Mouse (Mus musculus) embryo, embryonic 11.5 days (tissue): Measurements from ENCODE around the gene Klf7.
A peak's percentile ranks its signal among the peaks of the same experiment; 100 is the strongest.

ENCODE experiments used
- DNase-seq: peaks from one replicate; pipeline ENCODE4 v3.0.0-alpha.2; 2012; ENCODE audit warnings: low read depth, low spot score

Gene Klf7

DNA sequence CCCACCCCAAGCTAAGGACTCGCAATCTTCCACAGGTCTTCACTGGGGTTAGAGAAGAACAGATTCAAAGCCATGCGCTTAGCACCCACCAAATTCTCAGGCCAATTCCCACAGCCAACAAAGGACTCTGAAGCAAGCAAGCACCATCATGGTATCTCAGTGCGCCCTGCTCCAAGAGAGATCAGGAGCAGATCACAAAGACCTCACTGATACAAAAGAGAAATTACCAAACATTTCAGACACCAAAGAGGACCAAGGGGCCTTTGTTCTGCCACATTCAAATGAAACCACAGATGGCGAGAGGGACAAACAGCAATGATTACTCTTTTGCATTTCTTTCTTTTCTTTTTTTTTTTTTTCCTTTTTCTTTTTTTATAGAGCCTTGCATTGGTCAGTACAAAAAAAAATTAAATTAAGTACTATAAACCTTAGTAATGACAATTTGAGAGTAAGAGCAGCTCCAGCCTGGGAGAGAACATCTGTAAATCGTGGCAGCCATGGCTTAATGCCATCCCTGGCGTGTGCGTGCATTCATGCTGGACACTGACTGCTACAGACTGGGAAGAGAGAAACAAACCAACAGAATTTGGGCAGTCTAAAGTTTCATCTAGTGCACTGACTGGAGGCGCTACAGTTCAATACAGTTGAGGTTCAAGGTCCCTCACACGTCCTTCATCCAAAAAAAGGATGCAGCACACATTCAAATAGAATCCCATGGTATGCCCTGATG lies 89.4 kb downstream of the Klf7 start:
- DNase-seq, result no peak

DNA sequence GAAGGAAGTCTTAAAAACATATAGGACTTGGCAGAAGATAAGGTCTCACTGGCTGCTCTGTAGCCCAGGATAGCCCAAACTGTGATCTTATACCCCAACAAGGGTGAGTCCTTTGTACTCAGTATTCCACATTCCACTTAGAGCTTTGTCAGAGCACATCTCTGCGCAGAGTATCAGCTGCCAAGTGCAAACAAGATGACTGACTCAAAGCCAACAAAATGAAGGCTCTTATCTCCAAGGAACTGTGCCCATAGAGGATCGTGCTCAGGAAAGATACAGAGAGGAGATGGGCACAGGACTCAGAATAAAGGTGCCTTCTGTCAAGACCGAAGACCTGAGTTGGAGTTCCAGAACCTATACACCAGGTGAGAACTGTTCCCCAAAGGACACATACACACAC lies 100.1 kb downstream of the Klf7 start:
- DNase-seq, result no peak

DNA sequence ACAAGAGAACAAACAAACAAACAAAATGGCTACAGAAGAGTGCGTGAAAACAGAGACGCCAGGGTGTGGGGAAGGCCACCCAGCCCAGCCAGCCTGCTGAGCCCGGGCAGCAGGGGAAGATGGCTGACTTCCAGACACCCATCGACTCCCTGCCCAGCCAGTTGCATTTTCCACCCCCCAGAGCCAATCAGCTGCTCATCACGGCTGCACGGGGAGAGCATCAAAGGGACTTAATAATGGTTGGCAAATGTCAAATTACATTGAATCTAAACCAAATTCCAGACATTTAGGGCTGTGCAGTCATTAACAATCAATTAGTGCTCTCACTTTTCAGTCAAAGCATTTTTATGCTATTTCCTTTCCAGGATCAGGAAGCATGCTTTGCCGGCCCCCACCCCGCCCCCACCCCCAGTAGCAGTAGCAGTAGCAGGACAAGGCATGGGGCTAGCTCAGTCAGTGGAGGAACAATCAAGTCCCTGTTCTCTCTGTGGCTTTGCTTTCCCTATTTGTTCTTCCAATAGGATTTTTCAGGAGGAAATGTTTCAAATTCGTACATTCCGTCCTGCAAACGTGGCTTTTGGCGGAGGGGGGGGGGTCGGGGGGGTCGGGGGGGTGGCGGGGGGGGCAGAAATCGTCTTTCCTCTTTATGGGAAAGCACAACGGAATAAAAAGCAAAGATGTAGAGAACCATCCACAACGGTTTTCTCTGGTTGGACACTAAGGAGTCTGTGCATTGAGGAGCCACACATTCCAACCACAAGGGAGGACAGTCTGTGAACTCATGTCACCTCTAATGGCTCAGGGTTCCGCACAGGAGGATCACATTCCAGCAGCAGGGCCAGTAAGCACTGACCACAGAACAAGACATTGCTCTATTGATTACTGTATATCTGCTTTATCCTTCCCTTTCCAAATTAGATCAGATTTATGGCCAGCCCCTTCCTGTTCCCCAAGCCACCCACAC lies 101.1 kb downstream of the Klf7 start:
- no peak for DNase-seq

DNA sequence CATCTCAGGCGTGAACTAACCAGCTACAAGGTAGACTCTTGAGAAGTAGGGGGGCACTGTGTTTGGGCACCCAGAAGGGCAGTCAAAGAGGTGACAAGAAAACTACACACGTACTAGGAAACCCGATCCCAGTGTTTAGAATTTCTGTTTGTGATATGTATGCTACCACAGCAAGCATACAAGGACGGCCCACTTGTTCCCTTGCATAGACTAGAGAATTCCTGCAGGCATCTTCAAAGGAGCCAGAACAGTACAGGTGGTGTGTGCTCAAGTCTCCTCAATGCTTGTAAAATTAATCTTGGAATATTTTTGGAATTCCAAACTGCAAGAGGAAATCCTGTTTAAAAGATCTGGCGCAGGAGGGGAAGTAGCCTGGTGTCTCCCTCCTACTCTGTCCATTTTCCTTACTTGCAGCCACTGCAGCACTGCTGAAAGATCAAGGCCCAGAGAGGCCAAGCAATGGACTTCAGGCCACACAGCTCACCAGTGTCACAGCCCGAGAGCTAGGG lies 102.9 kb downstream of the Klf7 start:
- DNase-seq, result no peak

DNA sequence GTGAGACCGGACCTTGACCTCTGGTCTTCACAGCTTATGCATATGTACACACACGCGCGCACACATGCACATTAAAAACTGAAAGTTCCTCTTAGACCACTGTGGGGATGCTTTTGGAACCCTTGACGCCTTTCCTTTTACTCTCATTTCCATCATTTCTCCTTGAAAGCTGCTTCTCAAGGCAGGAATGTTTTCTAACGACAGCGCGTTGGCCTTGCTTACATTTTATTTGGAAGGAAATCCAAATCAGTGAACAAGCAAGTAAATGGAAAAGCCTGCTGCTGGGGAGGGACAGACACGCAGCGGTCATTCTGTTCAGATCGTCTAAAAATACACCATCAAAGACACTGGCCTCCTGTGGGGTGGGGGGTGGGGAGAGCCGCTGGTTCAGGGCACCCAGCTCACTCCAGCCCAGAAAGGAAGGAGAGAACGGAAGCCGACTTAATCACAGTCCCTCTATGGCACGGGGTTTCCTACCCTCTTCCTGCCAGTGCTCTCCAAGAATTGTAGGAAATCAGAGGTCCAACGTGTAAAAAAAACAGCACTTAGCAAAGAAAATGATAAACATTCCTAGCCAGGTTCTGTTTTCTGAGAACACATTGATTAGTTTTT lies 103.5 kb downstream of the Klf7 start:
- DNase-seq, result no peak

DNA sequence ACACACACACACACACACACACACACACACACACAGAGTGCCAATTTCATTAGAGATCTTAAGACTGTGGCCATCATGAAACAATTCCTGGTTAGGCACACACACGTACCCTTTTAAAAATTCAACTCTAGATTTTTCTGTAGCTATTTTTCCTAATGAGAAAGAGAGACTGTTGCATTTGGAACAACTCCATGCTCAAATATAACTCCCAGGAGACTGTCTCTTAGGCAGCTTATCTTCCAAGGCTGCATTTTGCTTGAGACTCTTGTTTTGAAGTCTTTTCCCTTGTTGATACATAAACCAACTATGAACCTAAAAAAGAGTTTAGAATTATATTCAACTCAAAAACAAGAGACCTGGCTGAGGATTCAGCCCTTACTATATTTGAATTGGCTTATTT lies 108.0 kb downstream of the Klf7 start:
- no peak for DNase-seq

DNA sequence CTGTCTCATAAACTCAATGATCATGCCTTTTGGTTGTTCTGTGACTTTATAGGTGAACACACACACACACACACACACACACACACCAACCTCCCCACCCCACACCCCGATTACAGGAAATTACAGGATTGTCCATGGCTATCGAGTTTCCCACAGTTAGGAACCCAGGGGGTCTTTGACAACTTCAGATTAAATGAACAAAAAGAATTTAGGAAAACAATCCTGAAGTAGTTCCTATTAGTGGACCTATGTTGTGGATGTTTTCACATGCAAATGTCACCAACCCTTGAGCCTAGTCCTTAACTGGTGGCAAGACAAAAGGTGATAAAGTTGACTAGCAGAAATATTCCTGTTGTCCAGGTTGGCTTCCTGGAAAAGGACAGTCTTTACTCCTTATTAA lies 113.1 kb downstream of the Klf7 start:
- no peak for DNase-seq

DNA sequence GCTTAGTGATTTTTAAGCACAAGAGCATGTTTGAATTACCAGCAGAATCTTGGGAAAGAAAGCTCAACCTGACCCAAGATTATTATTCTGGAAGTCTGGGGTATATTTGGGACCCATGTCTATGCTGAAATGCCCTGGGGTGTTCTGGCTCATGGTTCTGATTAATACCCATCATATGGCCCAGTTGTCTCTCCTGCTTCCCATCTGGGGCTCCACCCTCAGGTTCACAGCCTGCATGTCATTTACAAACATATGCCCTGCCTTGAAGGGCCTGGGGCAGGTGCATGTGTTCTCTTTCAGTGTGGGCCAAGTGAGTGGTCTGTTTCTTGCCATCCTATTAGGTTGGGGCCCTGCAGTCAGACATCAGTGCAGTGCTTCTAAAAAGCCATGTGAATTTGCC lies 114.1 kb downstream of the Klf7 start:
- DNase-seq, result no peak

DNA sequence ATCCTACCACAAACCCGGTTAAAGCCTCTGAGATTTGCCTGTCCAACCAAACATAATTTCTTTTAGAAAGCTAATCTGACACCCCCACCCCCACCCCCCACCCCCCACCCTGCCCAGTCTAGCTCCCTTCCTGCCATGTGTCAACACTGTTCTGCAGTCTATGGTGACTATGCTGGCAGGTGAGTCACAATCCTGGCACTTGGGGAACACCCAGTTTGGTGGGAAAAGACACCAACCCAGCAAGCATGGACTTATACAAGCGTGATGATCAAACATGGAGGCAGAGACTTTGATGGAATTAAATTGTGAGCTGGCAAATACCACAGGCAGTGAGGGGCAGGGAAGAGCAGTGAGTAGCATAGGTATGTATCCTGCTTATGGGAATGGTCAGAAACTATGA lies 116.9 kb downstream of the Klf7 start:
- no peak for DNase-seq

DNA sequence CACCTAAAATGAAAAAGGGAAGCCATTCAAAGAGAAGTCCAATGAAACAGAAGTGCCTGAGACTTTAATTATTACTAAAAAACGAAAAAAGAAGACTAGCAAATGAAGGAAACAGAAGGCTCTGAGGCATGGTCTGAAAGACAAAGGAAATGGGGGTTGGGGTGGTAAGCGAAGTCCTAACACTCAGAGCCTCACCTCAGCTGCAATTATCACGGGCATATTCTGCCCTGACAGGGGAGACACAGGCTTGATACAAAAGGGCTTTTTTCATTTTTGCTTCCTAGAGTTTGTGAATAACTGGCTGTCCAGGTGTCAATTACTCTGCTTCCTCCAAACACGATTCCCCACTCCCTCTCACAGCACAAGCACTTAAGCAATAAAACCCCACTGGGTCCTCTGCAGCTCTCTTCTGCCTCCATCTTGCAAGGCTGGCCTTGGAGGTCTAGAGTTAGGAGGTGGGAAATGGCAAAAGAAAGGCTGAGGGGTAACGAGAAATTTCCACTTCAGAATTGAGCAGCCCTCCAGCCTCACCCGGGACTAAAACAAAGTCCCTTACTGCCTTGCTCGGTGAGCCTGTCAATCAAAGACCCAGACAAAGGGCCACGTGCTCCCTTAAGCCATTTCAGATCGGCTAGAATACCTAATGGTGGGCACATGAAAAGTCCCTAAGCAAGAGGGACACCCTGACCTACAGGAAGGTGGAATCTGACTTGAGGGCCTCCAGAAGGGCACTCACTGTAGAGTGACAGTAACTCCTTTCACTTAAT lies 118.4 kb downstream of the Klf7 start:
- no peak for DNase-seq

DNA sequence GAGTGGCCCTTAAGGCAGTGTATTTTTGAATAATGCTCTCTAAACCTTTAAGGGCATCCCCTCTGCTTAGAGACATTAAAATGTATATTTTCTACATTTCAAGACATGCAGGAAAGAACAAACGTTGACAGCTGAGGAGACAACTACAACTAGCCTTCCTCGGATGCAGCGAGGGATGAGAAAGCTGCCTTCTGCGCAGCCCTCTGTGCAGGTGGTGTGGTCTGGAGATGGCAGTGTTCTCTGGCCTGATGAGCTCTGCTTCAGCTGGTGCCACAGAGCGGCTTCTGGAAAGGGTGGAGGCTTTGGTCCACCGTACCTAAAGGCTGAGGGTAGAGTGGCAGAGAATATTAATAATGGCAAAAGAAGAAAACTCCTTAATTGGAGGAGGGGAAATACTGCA lies 120.0 kb downstream of the Klf7 start:
- DNase-seq, result no peak

DNA sequence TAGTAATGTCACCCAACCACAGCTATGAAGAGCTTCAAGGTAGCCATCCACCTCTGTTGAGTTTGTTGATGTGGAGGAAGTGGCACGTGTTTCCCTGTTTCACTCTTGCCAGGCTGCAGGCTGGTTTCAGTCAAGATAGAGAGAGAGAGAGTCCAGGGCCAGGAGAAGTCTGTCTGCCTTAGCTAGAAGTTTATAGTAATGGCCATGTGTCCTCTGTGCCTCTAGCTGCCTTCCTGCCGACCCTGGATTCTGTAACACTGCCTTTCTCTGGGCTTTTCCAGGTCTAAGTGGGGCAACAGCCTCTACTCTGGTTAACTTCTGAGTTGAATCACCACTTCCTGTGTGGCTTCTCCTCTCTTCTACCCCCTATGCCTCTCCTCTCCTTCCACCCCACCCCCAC lies 121.5 kb downstream of the Klf7 start:
- DNase-seq, result no peak

DNA sequence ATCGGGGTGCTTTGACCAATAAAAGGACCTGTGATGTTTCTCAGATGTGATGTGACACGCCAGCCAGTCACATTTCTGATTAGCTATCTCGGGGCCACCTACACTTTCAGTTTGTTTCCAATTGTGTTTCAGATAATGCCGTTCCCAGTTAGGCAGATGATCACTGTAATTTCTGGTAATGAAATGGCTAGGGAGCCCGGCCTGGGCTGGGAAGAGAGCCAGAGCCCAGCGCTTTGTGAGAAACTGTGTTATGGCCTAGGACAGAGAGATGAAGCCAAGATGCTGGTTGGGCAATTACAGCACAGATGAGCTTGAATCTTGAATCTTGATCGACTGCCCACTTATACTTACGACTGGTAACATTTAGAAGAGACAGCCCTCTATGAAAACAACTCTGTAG lies 122.6 kb downstream of the Klf7 start:
- no peak for DNase-seq

DNA sequence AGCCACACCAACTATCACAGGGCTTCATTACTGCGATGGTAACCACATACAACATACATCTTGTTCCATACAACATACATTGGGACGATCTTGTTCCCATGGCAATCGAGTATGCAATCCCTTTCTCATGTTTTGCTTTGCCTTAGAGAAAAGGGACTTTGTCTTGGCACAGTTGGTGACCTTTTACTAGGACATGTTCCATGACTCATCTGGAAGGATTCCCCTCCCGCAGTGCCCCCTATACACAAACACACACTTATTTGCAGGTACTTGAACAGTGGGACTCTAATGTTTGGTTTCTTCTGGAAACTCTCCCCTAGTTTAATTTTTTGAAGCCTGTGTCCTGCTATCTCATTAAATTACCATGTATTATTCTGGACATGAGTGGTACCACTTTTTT lies 123.2 kb downstream of the Klf7 start:
- DNase-seq, result no peak

DNA sequence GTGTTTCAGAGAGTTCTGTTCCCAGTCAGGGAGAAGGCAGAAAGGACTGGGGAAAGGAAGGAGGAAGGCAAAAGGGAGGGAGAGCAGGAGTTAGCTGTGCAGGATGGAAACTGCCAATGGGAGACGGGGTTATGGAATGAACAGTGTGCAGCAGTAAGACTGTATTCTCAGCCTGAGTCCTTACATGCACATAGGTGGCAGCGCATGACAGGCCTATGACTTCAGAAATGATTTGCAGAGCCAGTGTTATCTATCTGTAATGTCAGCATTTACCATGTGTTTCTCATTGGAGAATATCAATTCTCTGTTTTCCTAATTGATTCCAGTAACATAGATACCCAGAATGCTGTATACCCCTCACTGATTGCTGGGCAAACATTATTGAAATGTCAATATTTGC lies 123.9 kb downstream of the Klf7 start:
- no peak for DNase-seq

DNA sequence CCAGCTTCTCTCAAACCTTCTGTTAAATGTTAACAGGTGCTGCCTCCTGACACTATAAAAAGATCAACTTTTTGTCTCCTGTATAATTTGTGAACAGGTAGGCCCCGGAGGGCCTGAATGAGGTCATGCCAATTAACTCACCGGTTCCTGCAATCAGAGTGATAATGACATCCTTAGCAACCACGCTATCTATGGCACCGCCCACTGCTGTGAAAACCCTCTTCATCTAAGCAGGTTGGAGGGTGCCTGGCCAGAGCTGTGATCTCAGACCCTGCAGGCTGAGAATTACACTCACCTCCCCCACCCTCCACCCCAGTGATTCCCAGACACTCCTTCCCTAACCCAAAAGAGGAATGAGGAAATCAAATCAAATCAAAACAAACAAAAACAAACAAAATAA lies 126.3 kb downstream of the Klf7 start:
- no peak for DNase-seq

DNA sequence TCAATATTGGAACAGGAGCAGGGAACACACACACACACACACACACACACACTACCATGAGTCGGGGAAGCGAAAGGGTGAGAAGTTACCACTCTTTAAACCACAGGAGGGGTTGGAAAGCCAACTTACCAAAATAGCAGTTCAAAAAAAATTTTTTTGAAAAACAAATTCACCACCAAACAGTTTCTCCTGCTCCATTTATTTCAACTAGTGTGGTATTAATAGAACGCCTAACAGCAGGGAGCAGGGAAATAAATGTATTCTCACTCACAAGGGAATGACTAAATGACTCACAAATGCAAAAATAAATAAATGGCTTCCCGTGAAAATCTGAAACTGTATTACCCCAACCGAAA lies 127.0 kb downstream of the Klf7 start:
- DNase-seq, result no peak

DNA sequence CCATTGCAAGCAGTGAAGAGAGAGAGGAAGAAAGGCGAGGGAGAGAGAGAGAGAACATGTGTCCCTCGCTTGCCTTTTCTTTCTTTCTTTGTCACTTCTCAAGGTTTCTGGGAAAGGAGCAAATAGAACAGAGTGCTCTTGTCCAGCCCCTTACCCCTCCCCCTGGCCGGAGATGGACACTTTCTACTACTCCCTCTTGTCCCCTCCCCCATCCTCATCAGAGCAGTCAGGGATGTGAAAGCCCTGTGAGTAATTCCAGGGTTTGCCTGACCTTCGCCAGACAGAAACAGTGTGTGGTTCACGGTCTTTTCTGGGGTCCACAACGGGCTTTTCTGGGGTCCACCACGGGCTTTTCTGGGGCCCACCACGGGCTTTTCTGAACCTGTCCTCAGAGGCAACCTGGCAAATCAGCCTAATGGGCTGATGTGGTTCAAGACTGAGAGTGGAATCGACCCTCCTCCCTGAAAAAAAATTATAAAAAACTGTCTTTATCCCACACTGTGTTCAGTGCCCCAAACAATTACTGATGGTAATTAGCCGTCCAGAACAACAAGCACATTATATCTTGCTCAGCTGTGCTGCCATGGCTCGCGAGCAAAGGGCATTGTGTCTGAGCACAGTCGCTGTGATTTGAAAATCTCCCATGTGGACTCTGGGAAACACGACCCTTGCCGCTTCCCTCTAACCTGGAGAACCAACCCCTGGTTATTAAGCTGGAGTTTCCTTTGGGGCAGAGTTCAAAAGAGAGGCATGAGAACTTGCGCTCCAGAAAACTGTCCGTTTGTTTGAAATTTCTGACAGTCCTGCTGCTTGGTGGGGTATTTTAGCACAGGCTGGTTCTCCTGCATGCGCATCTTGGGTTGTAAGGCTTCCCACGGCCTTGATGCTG lies 127.6 kb downstream of the Klf7 start:
- DNase-seq, result peak; percentile 34

DNA sequence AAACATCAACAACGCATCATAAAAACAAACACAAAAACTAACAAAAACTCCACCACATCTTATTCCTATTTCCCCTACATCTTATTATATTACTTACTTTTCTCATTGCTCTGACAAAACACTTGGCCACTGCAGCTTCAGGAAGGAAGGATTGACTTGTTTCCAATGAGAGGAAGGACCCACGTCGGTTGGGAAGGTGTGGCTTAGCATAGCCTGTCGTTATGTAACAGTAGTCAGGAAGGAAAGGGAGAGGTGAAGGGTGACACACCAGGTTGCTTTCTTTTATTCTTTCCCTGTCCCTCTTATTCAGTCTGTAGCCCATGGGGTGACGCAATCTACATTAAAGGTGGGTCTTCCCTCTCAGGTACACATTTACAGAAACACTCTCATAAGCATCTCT lies 129.6 kb downstream of the Klf7 start:
- DNase-seq, result no peak

DNA sequence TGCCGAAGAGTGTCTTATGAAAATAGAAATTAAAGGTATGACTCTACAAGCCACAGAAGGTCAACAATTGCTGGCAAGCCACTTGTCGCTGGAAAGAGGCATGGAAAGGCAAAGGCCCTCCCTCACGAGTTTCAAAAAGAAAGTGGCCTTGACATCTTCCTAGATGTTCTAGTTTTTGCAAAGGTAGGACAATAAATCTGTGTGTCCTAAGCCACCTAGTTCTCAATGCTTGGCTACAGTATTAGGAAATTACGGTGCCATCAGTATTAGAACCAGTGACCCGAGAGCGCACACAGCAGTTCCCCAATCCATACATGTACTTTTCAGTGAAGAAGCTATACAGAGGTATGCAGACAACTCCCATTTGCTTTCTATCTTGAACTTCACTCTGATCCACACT lies 131.7 kb downstream of the Klf7 start:
- DNase-seq, result no peak

DNA sequence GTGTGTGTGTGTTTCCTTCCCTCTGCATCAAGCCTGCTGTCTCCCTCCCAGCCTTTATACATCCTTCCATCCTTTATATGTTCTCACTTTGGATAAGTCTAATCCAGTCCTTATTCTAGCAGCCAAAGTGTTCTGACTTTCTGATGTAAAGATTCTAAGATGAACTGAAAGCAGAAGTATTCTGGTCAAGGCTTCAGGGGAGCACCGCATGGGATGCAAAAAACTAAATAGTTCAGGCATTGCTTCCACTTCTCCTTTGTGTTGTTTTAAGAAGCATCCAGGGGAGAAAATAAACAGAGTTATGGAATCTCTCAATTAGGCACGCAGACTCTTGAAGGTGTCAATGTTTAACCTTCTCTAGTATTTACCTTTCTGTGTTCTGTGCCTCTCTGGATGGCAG lies 141.3 kb downstream of the Klf7 start:
- DNase-seq, result no peak
